Mouse (Mus musculus) megakaryocyte, embryonic 14.5 days (primary cell): Measurements from ENCODE around the gene Hivep3. TPM values are rescaled to one million over a fixed set of nuclear protein-coding genes. Genes with fewer than 3 reads are reported as not detected.
A peak's percentile ranks its signal among the peaks of the same experiment; 100 is the strongest.

Source experiments
- H3K27me3 ChIP-seq: replicated peaks from 2 replicates; pipeline ENCODE3; 2012; ENCODE audit warnings: inconsistent platforms
- H3K36me3 ChIP-seq: replicated peaks from 2 replicates; pipeline ENCODE3; 2012; ENCODE audit warnings: low read length, inconsistent platforms, mixed read lengths
- H3K4me1 ChIP-seq: 2 replicates; pipeline ENCODE4 v1.6.1; 2012; ENCODE audit warnings: inconsistent platforms
- H3K4me3 ChIP-seq: replicated peaks from 2 replicates; pipeline ENCODE3; 2012; ENCODE audit warnings: moderate library complexity, mild to moderate bottlenecking, inconsistent platforms
- H3K9me3 ChIP-seq: 2 replicates; pipeline ENCODE4 v1.6.1; 2012; ENCODE audit warnings: inconsistent platforms
- FLI1 ChIP-seq: IDR thresholded peaks from 2 replicates; pipeline ENCODE4 v1.6.1; 2012; ENCODE audit warnings: low read length, inconsistent platforms, mixed read lengths
- GATA1 ChIP-seq: IDR thresholded peaks from 3 replicates; pipeline ENCODE4 v1.6.1; 2012; ENCODE audit warnings: mixed read lengths, low read length, inconsistent platforms, borderline replicate concordance
- polyA plus RNA-seq: library from polyadenylated mRNA; stranded (reverse); fragments of >175 nt; gene quantifications from 2 replicates; pipeline ENCODE4 v1.2.3, GENCODE M21; 2012; ENCODE audit warnings: low replicate concordance; ENCODE audit not compliant: insufficient read depth

The Hivep3 gene
- polyA plus RNA-seq, 1 experiment, result 10.4 TPM

DNA sequence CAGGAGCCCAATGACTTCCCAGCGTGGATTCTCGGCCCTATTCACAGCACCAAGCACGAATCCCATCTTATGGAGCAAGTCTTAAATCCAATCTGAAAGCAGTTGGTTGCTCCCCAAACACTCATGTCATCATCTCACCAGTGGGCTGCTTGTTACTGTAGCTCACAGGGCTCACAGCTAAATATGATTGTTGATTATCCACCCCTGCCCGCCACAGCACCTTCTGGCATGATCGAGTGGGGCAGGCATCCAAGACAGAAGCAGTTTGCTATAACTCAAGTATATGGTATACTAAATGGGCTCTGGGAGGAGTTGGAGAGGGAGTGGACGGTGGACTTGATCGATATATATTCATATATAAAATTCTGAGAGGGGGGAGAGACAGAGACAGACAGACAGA lies 146.7 kb downstream of the Hivep3 start:
- H3K4me1 ChIP-seq, result peaks cover 98% of the 10 kb centered on the region
- H3K36me3 ChIP-seq, result peaks cover 7% of the 10 kb centered on the region
- TF ChIP-seq GATA1, result no peak
- no peak for TF ChIP-seq FLI1
- no peak overlapping the region for H3K4me3 ChIP-seq
- no peaks in the 10 kb centered on the region for H3K27me3 ChIP-seq
- H3K9me3 ChIP-seq, result no peaks in the 10 kb centered on the region

DNA sequence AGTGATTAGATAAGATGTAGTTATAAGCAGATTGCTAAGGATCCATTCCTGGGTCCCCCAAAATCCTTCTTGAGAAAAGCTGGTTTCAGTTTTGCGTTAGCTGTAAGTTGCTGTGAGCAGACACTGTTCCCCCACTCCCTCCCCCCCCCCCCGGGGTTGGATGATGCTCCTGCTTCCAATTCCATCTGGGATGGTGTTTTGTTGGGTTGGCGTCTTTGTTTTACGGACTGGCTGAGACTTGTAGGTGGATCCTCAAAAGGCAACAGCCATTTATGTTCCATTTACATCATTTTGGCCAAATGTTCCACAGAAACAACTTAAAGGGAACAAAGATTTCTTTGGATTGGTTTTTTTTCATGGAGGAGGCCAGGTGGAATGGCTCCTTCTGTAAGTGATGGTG lies 147.7 kb downstream of the Hivep3 start:
- no peaks in the 10 kb centered on the region for H3K27me3 ChIP-seq
- no peak for TF ChIP-seq GATA1
- TF ChIP-seq FLI1, result no peak

DNA sequence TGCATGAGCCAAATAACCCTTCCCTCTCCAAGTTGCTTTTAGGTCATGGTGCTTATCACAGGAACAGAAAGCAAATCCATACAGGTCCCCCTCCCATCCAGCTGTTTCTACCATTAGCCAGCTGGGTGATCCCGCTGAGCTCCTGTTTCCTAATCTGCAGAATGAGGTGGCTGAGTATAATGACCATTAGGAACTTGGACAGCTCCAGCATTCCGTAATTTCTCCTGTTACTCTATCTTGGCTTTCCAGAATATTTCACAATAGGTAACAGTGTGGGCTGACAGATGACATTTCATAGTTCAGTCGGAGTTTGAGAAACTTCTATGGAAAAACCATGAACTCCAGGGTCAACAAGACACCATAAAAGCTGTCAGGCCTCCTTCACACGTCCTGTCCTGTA lies 148.8 kb downstream of the Hivep3 start:
- H3K4me1 ChIP-seq, result peaks cover 94% of the 10 kb centered on the region
- H3K36me3 ChIP-seq, result peaks cover 4% of the 10 kb centered on the region
- TF ChIP-seq GATA1, result no peak
- TF ChIP-seq FLI1, result no peak
- no peaks in the 10 kb centered on the region for H3K27me3 ChIP-seq
- H3K4me3 ChIP-seq, result no peak overlapping the region
- no peaks in the 10 kb centered on the region for H3K9me3 ChIP-seq

More for the DNA sequence above, 147.7 kb downstream of the Hivep3 start:
- H3K4me1 ChIP-seq, result peaks cover 96% of the 10 kb centered on the region
- no peaks in the 10 kb centered on the region for H3K9me3 ChIP-seq
- H3K36me3 ChIP-seq, result peaks cover 7% of the 10 kb centered on the region
- no peak overlapping the region for H3K4me3 ChIP-seq

DNA sequence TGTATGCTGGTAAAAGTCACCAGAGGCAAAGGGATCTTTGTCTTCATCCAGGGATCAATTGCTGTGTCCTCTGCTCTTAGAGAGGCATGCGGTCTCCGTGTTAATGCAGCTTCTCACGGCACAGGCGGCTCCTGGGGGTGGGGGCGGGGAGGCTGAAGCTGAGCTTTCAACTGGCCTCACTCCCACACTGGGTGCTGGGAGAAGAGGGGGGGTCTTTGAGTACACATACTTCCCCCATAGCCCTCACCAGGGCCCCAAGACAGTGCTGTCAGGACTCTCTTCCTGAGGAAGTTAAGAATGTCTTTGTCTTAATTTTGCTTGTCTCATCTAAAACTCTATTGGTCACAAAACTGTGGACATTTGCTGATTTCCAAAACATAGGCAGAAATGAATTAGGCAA lies 149.2 kb downstream of the Hivep3 start:
- peaks cover 6% of the 10 kb centered on the region for H3K36me3 ChIP-seq
- H3K9me3 ChIP-seq, result no peaks in the 10 kb centered on the region
- peaks cover 94% of the 10 kb centered on the region for H3K4me1 ChIP-seq
- TF ChIP-seq FLI1 (no peak), GATA1 (no peak)
- H3K4me3 ChIP-seq, result no peak overlapping the region
- no peaks in the 10 kb centered on the region for H3K27me3 ChIP-seq

DNA sequence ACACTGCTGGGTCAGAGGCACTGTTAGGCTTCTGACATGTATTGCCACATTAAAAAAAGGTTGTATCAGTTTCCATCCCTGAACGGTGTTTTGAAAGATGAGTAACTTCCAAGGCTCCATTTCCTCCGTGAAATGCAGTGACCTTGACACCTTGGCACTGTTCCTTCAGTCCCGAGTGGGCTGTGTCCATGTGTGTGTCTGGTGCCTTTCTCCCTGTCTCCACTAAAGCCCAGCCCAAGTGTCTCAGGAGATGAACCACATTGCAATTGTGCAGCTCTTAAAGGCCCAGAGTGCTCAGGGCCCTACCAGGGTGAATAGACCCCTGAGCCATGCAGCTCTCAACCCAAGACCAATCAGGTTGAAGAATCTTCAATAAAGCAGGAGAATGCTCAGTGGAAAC lies 153.0 kb downstream of the Hivep3 start:
- Histone ChIP-seq H3K9me3 (no peaks in the 10 kb centered on the region), H3K36me3 (peaks cover 6% of the 10 kb centered on the region), H3K27me3 (no peaks in the 10 kb centered on the region), H3K4me1 (peaks cover 94% of the 10 kb centered on the region), H3K4me3 (no peak overlapping the region)
- TF ChIP-seq FLI1, result no peak
- no peak for TF ChIP-seq GATA1

DNA sequence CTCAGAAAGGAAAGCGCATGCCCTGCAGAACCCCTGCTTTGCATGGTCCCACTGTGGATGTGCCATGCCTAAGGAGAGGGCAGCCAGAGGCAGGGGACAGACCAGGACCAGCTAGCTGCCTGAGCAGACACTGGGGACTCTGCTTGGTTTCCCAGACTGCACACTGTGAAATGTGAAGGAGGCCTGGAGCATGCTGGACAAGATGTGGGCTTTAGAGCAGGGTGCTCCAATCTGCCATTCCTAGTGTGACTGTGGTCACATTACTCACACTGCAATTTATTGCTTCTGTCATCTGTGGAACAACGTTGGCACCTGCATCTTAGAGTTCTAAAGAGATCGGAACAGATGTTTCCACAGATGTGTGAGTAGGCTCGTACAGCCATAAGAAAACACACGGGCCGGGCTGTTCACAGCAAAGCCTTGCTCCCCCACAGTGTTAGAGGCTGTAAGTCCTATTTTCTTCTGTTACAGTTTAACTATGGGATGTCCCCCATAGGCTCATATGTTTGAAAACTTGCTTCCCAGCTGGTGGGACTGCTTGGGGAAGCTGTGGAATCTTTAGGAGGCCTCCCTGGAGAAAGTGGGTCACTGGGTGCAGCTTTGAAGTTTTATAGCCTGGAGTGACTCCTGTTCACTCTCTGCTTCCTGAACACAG lies 154.1 kb downstream of the Hivep3 start:
- no peaks in the 10 kb centered on the region for H3K27me3 ChIP-seq
- no peak overlapping the region for H3K4me3 ChIP-seq
- H3K4me1 ChIP-seq, result peaks cover 86% of the 10 kb centered on the region
- TF ChIP-seq GATA1 (no peak), FLI1 (no peak)
- no peaks in the 10 kb centered on the region for H3K9me3 ChIP-seq
- H3K36me3 ChIP-seq, result peaks cover 2% of the 10 kb centered on the region

DNA sequence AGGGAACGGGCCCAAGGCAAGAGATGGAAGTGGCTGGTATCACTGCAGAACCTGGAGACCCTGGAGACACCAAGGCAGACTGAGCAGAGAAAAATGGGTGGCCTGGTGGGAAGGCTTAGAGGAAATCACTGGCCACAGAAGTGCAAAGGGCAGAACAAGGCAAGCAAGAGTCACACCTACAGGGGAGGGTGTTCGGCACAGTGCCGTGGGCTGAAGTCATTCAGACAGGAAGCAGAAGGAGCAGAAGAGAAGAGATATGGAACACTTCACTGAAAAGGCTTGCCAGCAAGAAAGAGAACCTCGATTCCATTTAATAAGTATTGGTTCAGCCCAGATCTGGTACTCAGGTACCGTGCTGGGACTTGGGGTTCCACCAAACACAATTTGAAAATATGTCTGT lies 156.2 kb downstream of the Hivep3 start:
- Histone ChIP-seq H3K4me3 (peak overlapping the region; percentile 69), H3K4me1 (peaks cover 84% of the 10 kb centered on the region), H3K27me3 (no peaks in the 10 kb centered on the region), H3K36me3 (peaks cover 2% of the 10 kb centered on the region), H3K9me3 (no peaks in the 10 kb centered on the region)
- TF ChIP-seq GATA1 (no peak), FLI1 (no peak)

DNA sequence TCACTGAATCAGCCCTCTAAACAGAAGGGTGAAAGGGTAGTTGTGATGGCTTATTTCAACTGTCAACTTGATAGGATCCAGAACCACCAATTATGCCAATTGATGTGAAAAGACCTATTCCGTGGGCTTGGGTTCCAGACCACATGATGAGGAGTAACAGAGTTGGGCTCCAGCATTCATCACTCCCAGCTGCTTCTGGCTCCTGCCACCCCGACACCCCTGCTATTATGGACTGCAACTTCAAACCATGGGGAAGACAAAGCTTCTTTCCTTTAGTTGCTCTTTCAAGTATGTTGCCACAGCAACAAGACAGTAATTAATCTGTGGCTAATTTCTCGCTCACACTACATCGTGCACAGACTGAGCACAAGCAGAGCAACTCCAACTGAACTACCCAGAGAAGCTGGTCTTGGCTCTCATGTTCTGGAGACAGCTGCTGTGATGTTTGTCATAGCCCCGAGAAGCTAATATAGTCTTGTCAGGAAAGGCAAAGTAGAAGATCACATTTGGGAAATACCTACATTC lies 159.7 kb downstream of the Hivep3 start:
- Histone ChIP-seq H3K36me3 (no peaks in the 10 kb centered on the region), H3K4me1 (peaks cover 90% of the 10 kb centered on the region), H3K9me3 (no peaks in the 10 kb centered on the region), H3K27me3 (no peaks in the 10 kb centered on the region), H3K4me3 (no peak overlapping the region)
- TF ChIP-seq FLI1 (no peak), GATA1 (no peak)

DNA sequence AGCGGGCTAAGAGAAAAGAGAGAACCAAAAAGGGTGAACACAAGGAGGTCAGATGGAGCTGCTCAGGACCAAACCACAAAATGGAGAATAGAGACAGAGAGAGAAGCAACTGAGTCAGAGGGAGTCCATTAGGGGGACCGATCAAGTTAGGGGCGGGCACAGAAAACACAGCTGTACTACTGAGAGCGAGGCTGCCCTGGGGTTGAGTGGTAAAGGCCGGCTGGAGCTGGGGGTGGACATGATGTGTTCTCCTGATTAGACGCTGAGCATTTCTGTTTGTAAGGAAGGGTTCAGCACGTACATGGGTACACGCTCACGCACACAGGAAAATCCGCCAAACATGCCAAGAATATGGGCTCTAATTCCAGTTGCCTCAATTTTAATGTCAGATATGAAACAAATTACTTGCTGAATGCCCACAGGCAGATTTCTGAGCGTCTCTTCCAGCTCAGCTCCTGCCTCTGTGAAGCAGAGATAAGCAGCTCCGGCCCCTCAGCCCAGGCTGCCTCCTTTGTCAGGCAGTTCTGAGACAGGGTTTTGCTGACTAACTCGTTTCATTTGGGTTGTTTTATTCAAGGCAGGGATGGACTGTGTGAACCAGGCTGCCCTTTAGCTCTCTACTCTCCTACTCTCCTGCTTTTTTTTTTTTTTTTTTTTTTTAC lies 161.3 kb downstream of the Hivep3 start:
- Histone ChIP-seq H3K4me3 (peak overlapping the region; percentile 85), H3K4me1 (peaks cover 82% of the 10 kb centered on the region), H3K36me3 (no peaks in the 10 kb centered on the region), H3K9me3 (no peaks in the 10 kb centered on the region), H3K27me3 (no peaks in the 10 kb centered on the region)
- TF ChIP-seq FLI1 (no peak), GATA1 (peak; percentile 61; the same call in 1 of the 3 replicates)

DNA sequence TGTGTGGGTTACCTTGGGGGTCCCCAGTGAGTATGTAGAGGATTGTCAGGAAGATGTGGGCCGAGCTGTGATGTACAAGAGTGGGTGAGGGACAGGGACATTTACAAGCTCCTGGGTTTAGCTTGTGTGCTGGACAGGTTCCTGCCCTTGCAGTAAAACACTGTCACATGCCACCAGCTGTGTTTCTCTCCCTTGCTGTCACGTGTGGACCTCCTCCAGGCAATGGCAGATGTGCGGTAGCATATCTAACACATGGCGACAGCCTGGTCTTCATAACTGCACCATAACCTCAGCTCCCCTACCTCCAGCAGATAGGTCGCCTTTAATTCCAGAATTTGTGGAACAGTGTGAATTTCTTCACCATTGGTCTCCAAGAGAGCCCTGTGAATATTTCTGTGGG lies 161.9 kb downstream of the Hivep3 start:
- Histone ChIP-seq H3K36me3 (no peaks in the 10 kb centered on the region), H3K4me3 (peak overlapping the region; percentile 76), H3K27me3 (no peaks in the 10 kb centered on the region), H3K4me1 (peaks cover 77% of the 10 kb centered on the region), H3K9me3 (no peaks in the 10 kb centered on the region)
- no peak for TF ChIP-seq FLI1
- no peak for TF ChIP-seq GATA1
